Mouse (Mus musculus) brain, embryonic 14.5 days (tissue): ENCODE measurements around the gene Gm49388. TPM values are rescaled to one million over a fixed set of nuclear protein-coding genes. Genes with fewer than 3 reads are reported as not detected.
"Not testable (repeated sequence)": the region's sequence is repeated elsewhere in the genome, so short reads cannot be mapped to it uniquely, and the experiment has no call there.

Source experiments
- DNase-seq: peaks from one replicate; pipeline ENCODE4 v3.0.0-alpha.2; 2011; ENCODE audit warnings: low read depth
- CTCF ChIP-seq: fragments of 200-500 bp; IDR thresholded peaks from 2 replicates; pipeline ENCODE4 v1.5.1; 2012; ENCODE audit warnings: inconsistent platforms, mild to moderate bottlenecking, moderate library complexity, borderline replicate concordance; ENCODE audit not compliant: insufficient read depth, insufficient read length; ENCODE audit errors: extremely low read depth
- POLR2A ChIP-seq: fragments of 200-500 bp; IDR thresholded peaks from 2 replicates; pipeline ENCODE4 v1.6.1; 2012; ENCODE audit warnings: mild to moderate bottlenecking, inconsistent platforms, borderline replicate concordance; ENCODE audit not compliant: poor library complexity, insufficient read depth, insufficient read length, severe bottlenecking; ENCODE audit errors: extremely low read depth
- polyA plus RNA-seq: library from polyadenylated mRNA; depleted of rRNA; stranded (reverse); fragments of >200 nt; gene quantifications from 2 replicates; pipeline ENCODE4 v1.2.3, GENCODE M21; 2012

Gm49388 gene
- polyA plus RNA-seq, 1 experiment: not detected

- TF ChIP-seq POLR2A: no peak
- no peak for TF ChIP-seq CTCF
- DNase-seq: peak; percentile 37
These were observed 15.1 kb upstream of the Gm49388 start for GRCm38 (mm10) chr7:127770039-127770905.

GRCm38 (mm10) chr7:127771262-127771661, 14.1 kb upstream of the Gm49388 start:
- TF ChIP-seq POLR2A: no peak
- no peak for TF ChIP-seq CTCF
- DNase-seq: no peak

GRCm38 (mm10) chr7:127772080-127772479, 13.3 kb upstream of the Gm49388 start:
- DNase-seq: no peak

GRCm38 (mm10) chr7:127772557-127772956, 12.9 kb upstream of the Gm49388 start:
- no peak for DNase-seq

More at GRCm38 (mm10) chr7:127772080-127772479, 13.3 kb upstream of the Gm49388 start:
- TF ChIP-seq CTCF (no peak), POLR2A (no peak)

GRCm38 (mm10) chr7:127773664-127774384, 11.6 kb upstream of the Gm49388 start:
- DNase-seq: peak; percentile 74
- TF ChIP-seq POLR2A (no peak), CTCF (peak; percentile 79)

More at GRCm38 (mm10) chr7:127772557-127772956, 12.9 kb upstream of the Gm49388 start:
- TF ChIP-seq POLR2A: no peak

GRCm38 (mm10) chr7:127775837-127776236, 9.6 kb upstream of the Gm49388 start:
- not testable (repeated sequence) for DNase-seq

GRCm38 (mm10) chr7:127776426-127776825, 9.0 kb upstream of the Gm49388 start, which contains the start of gene Setd1a:
Gene Setd1a, plus strand, starts transcription at chr7:127776670.
- peak; percentile 92 for DNase-seq
- TF ChIP-seq CTCF (no peak), POLR2A (peak; percentile 38; the same call in 1 of the 2 replicates)

- peak; percentile 99 for DNase-seq
- TF ChIP-seq CTCF (no peak), POLR2A (peak; percentile 43)
These were observed 8.4 kb upstream of the Gm49388 start for GRCm38 (mm10) chr7:127776878-127777473.

- TF ChIP-seq POLR2A: peak; percentile 34; the same call in 1 of the 2 replicates
- no peak for TF ChIP-seq CTCF
These were observed 7.7 kb upstream of the Gm49388 start for GRCm38 (mm10) chr7:127777474-127778266.

GRCm38 (mm10) chr7:127778350-127778749, 7.1 kb upstream of the Gm49388 start:
- no peak for DNase-seq

More at GRCm38 (mm10) chr7:127777474-127778266, 7.7 kb upstream of the Gm49388 start:
- peak; percentile 69 for DNase-seq

More at GRCm38 (mm10) chr7:127778350-127778749, 7.1 kb upstream of the Gm49388 start:
- TF ChIP-seq POLR2A: no peak
- TF ChIP-seq CTCF: no peak
